Mouse (Mus musculus): ENCODE results near the gene Tnip1. TPM values are rescaled to one million over a fixed set of nuclear protein-coding genes. Genes with fewer than 3 reads are reported as not detected.

Tnip1 gene
- polyA plus RNA-seq, 1 experiment from 2014 or later, result 29.9 TPM

- no peaks in the 10 kb centered on the region for H3K27me3 ChIP-seq (replicated peaks; ENCODE audit: control insufficient read depth, insufficient read depth, low read length)
- no peak for TF ChIP-seq CTCF (IDR thresholded peaks at IDR 0.05; ENCODE audit: low read depth)
- no peaks in the 10 kb centered on the region for H3K9me3 ChIP-seq (ENCODE audit: control insufficient read depth)
- peaks cover 4% of the 10 kb centered on the region for H3K4me1 ChIP-seq (replicated peaks; ENCODE audit: control insufficient read depth, insufficient read depth, low read length)
- WGBS, result 89% methylated on average over 4 of the region's 4 CpGs
- peaks cover 1% of the 10 kb centered on the region; the same call in 1 of the 2 replicates for H3K36me3 ChIP-seq (ENCODE audit: control insufficient read depth, insufficient read depth)
- no peak for ATAC-seq
- no peak overlapping the region for H3K9ac ChIP-seq (ENCODE audit: low read depth, low read length)
- no peak overlapping the region for H3K4me3 ChIP-seq (ENCODE audit: low read depth, low read length)
- H3K27ac ChIP-seq (ENCODE audit: low read depth, low read length), result no peak overlapping the region
- no peak overlapping the region for H3K4me2 ChIP-seq (replicated peaks; ENCODE audit: low read depth)
These were observed 11.9 kb upstream of the Tnip1 start for GRCm38 (mm10) chr11:54974639-54975038.

- 34% methylated on average over 8 of the region's 8 CpGs for WGBS
- Histone ChIP-seq H3K27ac (ENCODE audit: low read depth, low read length) (peak overlapping the region; percentile 64), H3K36me3 (ENCODE audit: control insufficient read depth, insufficient read depth) (no peaks in the 10 kb centered on the region; the same call in 1 of the 2 replicates), H3K4me1 (replicated peaks; ENCODE audit: control insufficient read depth, insufficient read depth, low read length) (peaks cover 4% of the 10 kb centered on the region), H3K4me2 (replicated peaks; ENCODE audit: low read depth) (no peak overlapping the region), H3K4me3 (ENCODE audit: low read depth, low read length) (no peak overlapping the region), H3K9me3 (ENCODE audit: control insufficient read depth) (no peaks in the 10 kb centered on the region), H3K27me3 (replicated peaks; ENCODE audit: control insufficient read depth, insufficient read depth, low read length) (no peaks in the 10 kb centered on the region), H3K9ac (ENCODE audit: low read depth, low read length) (no peak overlapping the region)
- ATAC-seq, result peak; percentile 54
- TF ChIP-seq CTCF (IDR thresholded peaks at IDR 0.05; ENCODE audit: low read depth), result no peak
These were observed 10.9 kb upstream of the Tnip1 start for GRCm38 (mm10) chr11:54973481-54974212.

GRCm38 (mm10) chr11:54972789-54973188 is 10.1 kb upstream of the Tnip1 start:
- Histone ChIP-seq H3K9me3 (ENCODE audit: control insufficient read depth) (no peaks in the 10 kb centered on the region), H3K9ac (ENCODE audit: low read depth, low read length) (no peak overlapping the region), H3K4me3 (ENCODE audit: low read depth, low read length) (no peak overlapping the region), H3K27ac (ENCODE audit: low read depth, low read length) (peak overlapping the region; percentile 57; the same call in 1 of the 2 replicates), H3K4me1 (replicated peaks; ENCODE audit: control insufficient read depth, insufficient read depth, low read length) (peaks cover 4% of the 10 kb centered on the region), H3K36me3 (ENCODE audit: control insufficient read depth, insufficient read depth) (no peaks in the 10 kb centered on the region), H3K4me2 (replicated peaks; ENCODE audit: low read depth) (no peak overlapping the region), H3K27me3 (replicated peaks; ENCODE audit: control insufficient read depth, insufficient read depth, low read length) (no peaks in the 10 kb centered on the region)
- WGBS, result 41% methylated on average over 4 of the region's 6 CpGs
- no peak for TF ChIP-seq CTCF (IDR thresholded peaks at IDR 0.05; ENCODE audit: low read depth)
- peak; percentile 60 for ATAC-seq

GRCm38 (mm10) chr11:54972049-54972723 is 9.5 kb upstream of the Tnip1 start:
- no peak for TF ChIP-seq CTCF (IDR thresholded peaks at IDR 0.05; ENCODE audit: low read depth)
- no peak overlapping the region for H3K4me2 ChIP-seq (replicated peaks; ENCODE audit: low read depth)
- H3K9me3 ChIP-seq (ENCODE audit: control insufficient read depth), result no peaks in the 10 kb centered on the region
- H3K9ac ChIP-seq (ENCODE audit: low read depth, low read length), result no peak overlapping the region
- no peak overlapping the region for H3K4me3 ChIP-seq (ENCODE audit: low read depth, low read length)
- 29% methylated on average over 4 of the region's 4 CpGs for WGBS
- H3K4me1 ChIP-seq (replicated peaks; ENCODE audit: control insufficient read depth, insufficient read depth, low read length), result peaks cover 4% of the 10 kb centered on the region
- ATAC-seq, result peak; percentile 24; the same call in 1 of the 2 replicates
- 0 out of 2 replicates have a peak overlapping the region, but pooled peaks have one; percentile 57 for H3K27ac ChIP-seq (ENCODE audit: low read depth, low read length)
- H3K27me3 ChIP-seq (replicated peaks; ENCODE audit: control insufficient read depth, insufficient read depth, low read length), result no peaks in the 10 kb centered on the region
- no peaks in the 10 kb centered on the region for H3K36me3 ChIP-seq (ENCODE audit: control insufficient read depth, insufficient read depth)

- no peak for TF ChIP-seq CTCF (IDR thresholded peaks at IDR 0.05; ENCODE audit: low read depth)
- Histone ChIP-seq H3K4me3 (ENCODE audit: low read depth, low read length) (no peak overlapping the region), H3K9ac (ENCODE audit: low read depth, low read length) (no peak overlapping the region), H3K4me1 (replicated peaks; ENCODE audit: control insufficient read depth, insufficient read depth, low read length) (peaks cover 4% of the 10 kb centered on the region), H3K27ac (ENCODE audit: low read depth, low read length) (no peak overlapping the region), H3K9me3 (ENCODE audit: control insufficient read depth) (no peaks in the 10 kb centered on the region), H3K27me3 (replicated peaks; ENCODE audit: control insufficient read depth, insufficient read depth, low read length) (no peaks in the 10 kb centered on the region), H3K4me2 (replicated peaks; ENCODE audit: low read depth) (no peak overlapping the region), H3K36me3 (ENCODE audit: control insufficient read depth, insufficient read depth) (no peaks in the 10 kb centered on the region)
- WGBS, result 65% methylated on average over 8 of the region's 8 CpGs
- ATAC-seq, result no peak
These were observed 8.8 kb upstream of the Tnip1 start for GRCm38 (mm10) chr11:54971365-54972048.

- 77% methylated on average over 6 of the region's 6 CpGs for WGBS
- H3K4me3 ChIP-seq (ENCODE audit: low read depth, low read length), result no peak overlapping the region
- no peak overlapping the region for H3K4me2 ChIP-seq (replicated peaks; ENCODE audit: low read depth)
- no peak for TF ChIP-seq CTCF (IDR thresholded peaks at IDR 0.05; ENCODE audit: low read depth)
- no peaks in the 10 kb centered on the region for H3K9me3 ChIP-seq (ENCODE audit: control insufficient read depth)
- H3K36me3 ChIP-seq (ENCODE audit: control insufficient read depth, insufficient read depth), result no peaks in the 10 kb centered on the region
- H3K27me3 ChIP-seq (replicated peaks; ENCODE audit: control insufficient read depth, insufficient read depth, low read length), result no peaks in the 10 kb centered on the region
- H3K27ac ChIP-seq (ENCODE audit: low read depth, low read length), result no peak overlapping the region
- peaks cover 5% of the 10 kb centered on the region; the same call in 1 of the 2 replicates for H3K4me1 ChIP-seq (replicated peaks; ENCODE audit: control insufficient read depth, insufficient read depth, low read length)
- no peak for ATAC-seq
- H3K9ac ChIP-seq (ENCODE audit: low read depth, low read length), result no peak overlapping the region
These were observed 2.5 kb upstream of the Tnip1 start for GRCm38 (mm10) chr11:54965234-54965633.
